Mouse (Mus musculus) inflammation-experienced regulatory T-cells, adult 16 weeks (primary cell): Measurements from ENCODE around the gene Cfap221. TPM values are rescaled to one million over a fixed set of nuclear protein-coding genes. Genes with fewer than 3 reads are reported as not detected.

Experiments
- polyA plus RNA-seq: library from polyadenylated mRNA; unstranded; fragments of 100-300 nt; shearing (Covaris generic); gene quantifications from one replicate; pipeline ENCODE4 v1.2.1, GENCODE M21; 2017

The Cfap221 gene
- not detected for polyA plus RNA-seq

DNA sequence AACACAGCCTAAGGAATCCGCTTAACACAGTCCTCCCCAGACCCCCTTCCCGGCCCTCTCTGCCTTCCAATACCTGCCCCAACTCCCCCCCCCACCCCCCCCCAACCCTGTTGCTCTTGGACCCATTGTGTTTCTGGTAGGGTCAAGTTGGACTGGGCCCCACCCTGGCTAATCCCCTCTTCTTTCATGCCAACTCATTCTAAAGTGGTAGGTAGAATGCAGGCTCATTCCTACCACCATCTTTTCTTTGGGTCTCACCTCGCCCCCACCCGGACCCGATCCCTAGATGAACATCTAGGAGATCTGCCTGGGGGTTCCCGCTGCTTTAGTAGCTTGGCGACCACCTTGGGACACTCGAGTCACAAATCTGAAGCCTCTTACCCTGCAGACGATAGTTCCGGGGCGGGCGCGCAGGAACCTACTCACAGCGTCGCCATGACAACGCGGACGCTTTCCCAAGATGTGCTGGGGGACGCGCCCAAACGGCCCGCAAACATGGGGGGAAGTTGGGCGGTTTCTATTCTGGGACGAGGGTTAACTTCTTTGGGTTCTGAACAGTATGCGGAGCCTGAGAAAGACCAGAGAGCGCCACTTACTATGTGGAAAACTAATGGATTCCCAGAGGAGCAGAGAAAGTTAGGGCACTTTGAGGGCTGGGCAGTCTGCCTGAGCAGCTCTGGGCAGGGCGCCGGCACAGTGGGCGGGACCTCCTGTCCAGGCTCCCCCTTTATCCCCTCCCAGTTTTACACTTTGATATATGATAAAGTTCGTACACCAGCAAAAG lies at the start of gene Cfap221:
TSS of gene Cfap221 (minus strand) at position 437 of the 784 bp plus-strand sequence.

DNA sequence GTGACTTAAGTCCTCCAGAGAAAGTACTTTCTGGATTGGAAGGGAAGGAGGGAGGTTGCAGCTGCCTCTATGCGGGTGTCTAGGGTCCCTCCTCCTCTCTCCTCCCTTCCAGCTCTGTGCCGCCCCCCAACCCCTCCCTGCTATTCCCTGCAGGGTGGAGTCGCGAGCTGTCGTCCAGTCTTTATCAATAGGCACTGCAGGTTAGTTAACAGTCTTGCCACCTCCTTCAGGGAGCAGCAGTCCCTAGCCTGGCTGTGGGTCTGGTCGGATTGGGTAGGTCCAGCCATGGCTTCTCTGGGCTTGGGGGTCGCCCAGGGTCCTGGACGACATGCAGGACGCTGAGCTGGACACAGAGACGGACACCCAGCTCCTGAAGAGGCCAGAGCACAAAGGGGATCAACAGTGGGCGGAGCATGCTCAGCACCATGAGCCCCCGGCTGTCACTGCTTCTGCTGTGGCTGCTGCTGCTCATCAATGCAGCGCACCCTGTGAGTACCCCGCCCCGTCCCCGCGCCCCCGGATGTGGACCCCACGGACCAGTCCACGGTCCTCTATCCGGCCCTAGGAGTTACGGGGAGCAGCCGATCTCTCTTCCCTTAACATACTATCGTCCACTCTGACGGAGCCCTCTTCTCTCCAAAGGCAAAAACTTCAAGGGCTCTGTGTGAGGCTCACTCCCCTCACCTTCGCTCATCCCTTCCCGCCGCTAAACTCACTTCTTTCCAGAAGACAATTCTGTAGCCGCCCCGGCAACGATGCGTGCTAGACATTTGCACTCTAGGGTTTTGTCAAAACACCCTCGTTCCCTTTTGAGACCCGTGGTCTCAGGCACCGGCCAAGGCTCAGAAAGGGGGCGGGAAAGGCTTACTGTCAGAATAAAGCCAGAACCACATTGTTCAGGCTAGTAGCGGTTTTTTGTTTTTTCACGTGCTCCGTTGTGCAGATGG lies 10.1 kb upstream of the Cfap221 start, which contains the start of gene Sctr:
TSS of gene Sctr (plus strand) at position 51 of the 947 bp plus-strand sequence.

DNA sequence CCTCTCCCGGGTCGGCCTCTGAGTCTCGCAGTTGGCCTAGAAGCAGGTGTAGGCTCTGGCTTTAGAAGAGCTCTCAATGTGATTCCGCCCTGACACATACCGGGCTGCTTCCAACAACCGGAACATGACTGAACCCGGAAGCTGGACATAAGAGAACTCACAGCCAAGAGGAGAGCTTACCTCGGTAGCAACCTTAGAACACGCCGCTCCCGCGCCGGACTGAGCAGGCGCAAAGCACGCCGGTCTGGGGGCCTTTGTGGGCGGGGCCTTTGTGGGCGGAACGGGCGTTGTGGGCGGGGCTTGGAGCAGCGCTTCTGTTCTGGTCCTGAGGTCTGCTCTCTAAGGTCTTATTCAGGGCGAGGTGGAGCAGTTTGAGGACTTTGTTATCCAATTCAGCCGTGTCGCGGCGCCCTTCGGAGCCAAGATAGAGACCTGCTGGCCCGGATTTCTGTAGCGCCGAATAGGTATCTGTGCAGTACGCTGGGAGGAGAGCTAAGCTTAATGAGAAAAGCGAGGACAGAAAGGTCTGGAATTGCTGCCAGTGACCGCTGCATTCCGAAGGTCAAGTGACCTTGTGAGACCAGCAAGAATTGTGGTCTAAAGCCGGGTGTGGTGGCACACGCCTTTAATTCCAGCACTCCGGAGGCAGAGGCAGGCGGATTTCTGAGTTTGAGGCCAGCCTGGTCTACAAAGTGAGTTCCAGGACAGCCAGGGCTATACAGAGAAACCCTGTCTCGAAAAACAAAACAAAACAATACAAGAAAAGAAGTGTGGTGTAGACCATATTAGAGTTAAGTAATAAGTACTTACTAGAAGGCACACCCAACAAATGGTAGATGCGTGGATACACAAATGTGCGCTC lies 83.8 kb downstream of the Cfap221 start, which contains the start of gene Tmem177:
TSS of gene Tmem177 (minus strand) at position 256 of the 862 bp plus-strand sequence.

Other genes with a start within 250 kb of the Cfap221 start
- 12.0 TPM for gene Ptpn4, start 159.6 kb downstream of the Cfap221 start, polyA plus RNA-seq
- gene Tmem177, start 84.0 kb downstream of the Cfap221 start, polyA plus RNA-seq: 6.9 TPM
- 0.15 TPM for gene Sctr, start 9.7 kb upstream of the Cfap221 start, polyA plus RNA-seq
- gene Tmem37, start 76.8 kb upstream of the Cfap221 start, polyA plus RNA-seq: 2.7 TPM
- gene Dbi, start 123.8 kb upstream of the Cfap221 start, polyA plus RNA-seq: 195 TPM
- gene 3110009E18Rik, start 124.0 kb upstream of the Cfap221 start, polyA plus RNA-seq: 23.9 TPM